Mouse (Mus musculus): Measurements from ENCODE around the gene Oxtr. TPM values are rescaled to one million over a fixed set of nuclear protein-coding genes. Genes with fewer than 3 reads are reported as not detected.
A peak's percentile ranks its signal among the peaks of the same experiment; 100 is the strongest.

Oxtr gene
- total RNA-seq (2021) = 10 to 100 TPM in 1 of 2 experiments, 1 to 10 TPM in 1; 9.4 to 10.6 TPM
- long read RNA-seq, experiment 1, full-length matches to known transcripts = 1 of 7 reads
- long read RNA-seq, experiment 1, partial matches to known transcripts = 0 of 7 reads
- long read RNA-seq, experiment 1, other reads (novel, unspliced or antisense) = 6 of 7 reads
- long read RNA-seq, experiment 2, full-length matches to known transcripts = 6 of 13 reads
- long read RNA-seq, experiment 2, partial matches to known transcripts = 0 of 13 reads
- long read RNA-seq, experiment 2, other reads (novel, unspliced or antisense) = 7 of 13 reads

- intact Hi-C loops (cut with DNase I) = loop anchor here (5.0 to 10.0 kb wide), 4 partner anchors 83 to 515 kb away; no protein-coding TSS in a partner anchor
- no peak for DNase-seq (ENCODE audit: low spot score in 2 of 2)
Measured at GRCm38 (mm10) chr6:112489910-112490559, at the start of gene Oxtr. Gene Oxtr, minus strand, starts transcription at chr6:112489943.

GRCm38 (mm10) chr6:112525434-112525833, 35.7 kb upstream of the Oxtr start:
- intact Hi-C loops (cut with DNase I) = no loop called here
- no peak for DNase-seq (ENCODE audit: low spot score in 2 of 2)

GRCm38 (mm10) chr6:112524459-112524858, 34.7 kb upstream of the Oxtr start:
- peak in 1 of 2 experiments; percentile 18 for DNase-seq (ENCODE audit: low spot score in 2 of 2)
- intact Hi-C loops (cut with DNase I) = no loop called here

- DNase-seq (ENCODE audit: low spot score in 2 of 2) = no peak
- intact Hi-C loops (cut with DNase I) = no loop called here
Measured at GRCm38 (mm10) chr6:112517991-112518390, 28.2 kb upstream of the Oxtr start.

GRCm38 (mm10) chr6:112517572-112517971, 27.8 kb upstream of the Oxtr start:
- intact Hi-C loops (cut with DNase I) = no loop called here
- no peak for DNase-seq (ENCODE audit: low spot score in 2 of 2)

GRCm38 (mm10) chr6:112516496-112516895, 26.8 kb upstream of the Oxtr start:
- no peak for DNase-seq (ENCODE audit: low spot score in 2 of 2)
- intact Hi-C loops (cut with DNase I) = no loop called here

GRCm38 (mm10) chr6:112514591-112514990, 24.8 kb upstream of the Oxtr start:
- intact Hi-C loops (cut with DNase I) = no loop called here
- no peak for DNase-seq (ENCODE audit: low spot score in 2 of 2)

- intact Hi-C loops (cut with DNase I) = no loop called here
Measured at GRCm38 (mm10) chr6:112510346-112510745, 20.6 kb upstream of the Oxtr start.

GRCm38 (mm10) chr6:112509590-112510131, 19.9 kb upstream of the Oxtr start:
- intact Hi-C loops (cut with DNase I) = no loop called here
- DNase-seq (ENCODE audit: low spot score in 2 of 2) = no peak

More at GRCm38 (mm10) chr6:112510346-112510745, 20.6 kb upstream of the Oxtr start:
- no peak for DNase-seq (ENCODE audit: low spot score in 2 of 2)

GRCm38 (mm10) chr6:112507617-112508016, 17.9 kb upstream of the Oxtr start:
- no peak for DNase-seq (ENCODE audit: low spot score in 2 of 2)
- intact Hi-C loops (cut with DNase I) = no loop called here

- DNase-seq (ENCODE audit: low spot score in 2 of 2) = no peak
- intact Hi-C loops (cut with DNase I) = no loop called here
Measured at GRCm38 (mm10) chr6:112501156-112501555, 11.4 kb upstream of the Oxtr start.

GRCm38 (mm10) chr6:112499456-112499855, 9.7 kb upstream of the Oxtr start:
- intact Hi-C loops (cut with DNase I) = loop anchor here (10.0 kb wide), 1 partner anchor 505 kb away; no protein-coding TSS in a partner anchor
- no peak for DNase-seq (ENCODE audit: low spot score in 2 of 2)

- intact Hi-C loops (cut with DNase I) = loop anchor here (10.0 kb wide), 1 partner anchor 506 kb away; no protein-coding TSS in a partner anchor
Measured at GRCm38 (mm10) chr6:112498716-112499115, 9.0 kb upstream of the Oxtr start.

GRCm38 (mm10) chr6:112497456-112497855, 7.7 kb upstream of the Oxtr start:
- no peak for DNase-seq (ENCODE audit: low spot score in 2 of 2)
- intact Hi-C loops (cut with DNase I) = loop anchor here (10.0 kb wide), 1 partner anchor 507 kb away; no protein-coding TSS in a partner anchor

More at GRCm38 (mm10) chr6:112498716-112499115, 9.0 kb upstream of the Oxtr start:
- DNase-seq (ENCODE audit: low spot score in 2 of 2) = no peak

- intact Hi-C loops (cut with DNase I) = loop anchor here (10.0 kb wide), 1 partner anchor 508 kb away; no protein-coding TSS in a partner anchor
- DNase-seq (ENCODE audit: low spot score in 2 of 2) = no peak
Measured at GRCm38 (mm10) chr6:112496291-112497060, 6.7 kb upstream of the Oxtr start.

- no peak for DNase-seq (ENCODE audit: low spot score in 2 of 2)
- intact Hi-C loops (cut with DNase I) = loop anchor here (10.0 kb wide), 1 partner anchor 510 kb away; no protein-coding TSS in a partner anchor
Measured at GRCm38 (mm10) chr6:112495219-112495618, 5.5 kb upstream of the Oxtr start.

- intact Hi-C loops (cut with DNase I) = loop anchor here (5.0 to 10.0 kb wide), 2 partner anchors 198 to 510 kb away; no protein-coding TSS in a partner anchor
- no peak for DNase-seq (ENCODE audit: low spot score in 2 of 2)
Measured at GRCm38 (mm10) chr6:112494620-112495081, 4.9 kb upstream of the Oxtr start.

- intact Hi-C loops (cut with DNase I) = loop anchor here (5.0 to 10.0 kb wide), 2 partner anchors 199 to 511 kb away; no protein-coding TSS in a partner anchor
- no peak for DNase-seq (ENCODE audit: low spot score in 2 of 2)
Measured at GRCm38 (mm10) chr6:112493371-112493770, 3.6 kb upstream of the Oxtr start.

- no peak for DNase-seq (ENCODE audit: low spot score in 2 of 2)
Measured at GRCm38 (mm10) chr6:112492656-112493055, 2.9 kb upstream of the Oxtr start.

More at GRCm38 (mm10) chr6:112492656-112493055, 2.9 kb upstream of the Oxtr start:
- intact Hi-C loops (cut with DNase I) = loop anchor here (5.0 to 10.0 kb wide), 2 partner anchors 200 to 512 kb away; no protein-coding TSS in a partner anchor

Measured in left cerebral cortex, postnatal 14 days (tissue).